Mouse (Mus musculus) intestine, embryonic 16.5 days (tissue): ENCODE results near the gene Amhr2. TPM values are rescaled to one million over a fixed set of nuclear protein-coding genes. Genes with fewer than 3 reads are reported as not detected.

ENCODE experiments used
- ATAC-seq: fragments of 200-750 bp; cut with Nextera tagmentation; 2 replicates; pipeline ENCODE4 v1.8.0; 2017; ENCODE audit warnings: moderate TSS enrichment, moderate library complexity
- H3K27ac ChIP-seq: fragments of 300-500 bp; sonication (generic); 2 replicates; pipeline ENCODE4 v1.5.1; 2014; ENCODE audit warnings: mild to moderate bottlenecking, low read length
- H3K27me3 ChIP-seq: fragments of 300-500 bp; sonication (generic); replicated peaks from 2 replicates; pipeline ENCODE4 v1.6.1; 2014; ENCODE audit warnings: low read length, control low read depth, mixed read lengths; ENCODE audit not compliant: control insufficient read depth, insufficient read depth
- H3K36me3 ChIP-seq: fragments of 300-500 bp; sonication (generic); 2 replicates; pipeline ENCODE4 v1.6.1; 2014; ENCODE audit warnings: low read length, control low read depth; ENCODE audit not compliant: control insufficient read depth, insufficient read depth
- H3K4me1 ChIP-seq: fragments of 300-500 bp; sonication (generic); 2 replicates; pipeline ENCODE4 v1.6.1; 2014; ENCODE audit warnings: low read length, control low read depth, mixed read lengths; ENCODE audit not compliant: control insufficient read depth, insufficient read depth
- H3K4me2 ChIP-seq: fragments of 300-500 bp; sonication (generic); 2 replicates; pipeline ENCODE4 v1.6.1; 2014; ENCODE audit warnings: low read depth, low read length, control low read depth
- H3K4me3 ChIP-seq: fragments of 300-500 bp; sonication (generic); 2 replicates; pipeline ENCODE4 v1.5.1; 2014; ENCODE audit warnings: mild to moderate bottlenecking, low read length
- H3K9ac ChIP-seq: fragments of 300-500 bp; sonication (generic); 2 replicates; pipeline ENCODE4 v1.6.1; 2014; ENCODE audit warnings: low read depth, low read length
- H3K9me3 ChIP-seq: fragments of 300-500 bp; sonication (generic); 2 replicates; pipeline ENCODE4 v1.6.1; 2016; ENCODE audit warnings: low read length, control low read depth; ENCODE audit not compliant: control insufficient read depth
- WGBS: fragments of 180-500 bp; shearing (Covaris S2); extraction: QIAGEN DNeasy Blood & Tissue Kit; methylation state at CpG from one replicate; pipeline ENCODE4 v1.1.7; 2014; 5-methylcytosine and 5-hydroxymethylcytosine counted together
- polyA plus RNA-seq: library from polyadenylated mRNA; unstranded; fragments of >200 nt; fragmentation: Nextera tagmentation; extraction: Ambion mirVana; gene quantifications from 2 replicates; pipeline ENCODE4 v1.2.1, GENCODE M21; 2015

Gene Amhr2
- polyA plus RNA-seq, 1 experiment from 2014 or later = 0.88 TPM

GRCm38 (mm10) chr15:102451666-102452430 lies 6.7 kb downstream of the Amhr2 start:
- H3K9me3 ChIP-seq = no peaks in the 10 kb centered on the region
- H3K36me3 ChIP-seq = no peaks in the 10 kb centered on the region
- H3K4me1 ChIP-seq = no peaks in the 10 kb centered on the region
- H3K27ac ChIP-seq = no peak overlapping the region
- ATAC-seq = no peak
- WGBS = 75% methylated on average over 26 of the region's 26 CpGs
- H3K4me2 ChIP-seq = no peak overlapping the region
- H3K4me3 ChIP-seq = no peak overlapping the region
- H3K27me3 ChIP-seq = no peaks in the 10 kb centered on the region
- H3K9ac ChIP-seq = no peak overlapping the region

- H3K4me2 ChIP-seq = no peak overlapping the region
- H3K4me1 ChIP-seq = peaks cover 10% of the 10 kb centered on the region
- no peak overlapping the region for H3K27ac ChIP-seq
- no peaks in the 10 kb centered on the region for H3K9me3 ChIP-seq
- 42% methylated on average over 6 of the region's 6 CpGs for WGBS
- ATAC-seq = no peak
- H3K4me3 ChIP-seq = no peak overlapping the region
- H3K27me3 ChIP-seq = no peaks in the 10 kb centered on the region
- no peak overlapping the region for H3K9ac ChIP-seq
- H3K36me3 ChIP-seq = no peaks in the 10 kb centered on the region
Measured at GRCm38 (mm10) chr15:102455993-102456392, 10.8 kb downstream of the Amhr2 start.

- no peak overlapping the region for H3K9ac ChIP-seq
- H3K9me3 ChIP-seq = no peaks in the 10 kb centered on the region
- peak overlapping the region; percentile 60 for H3K4me2 ChIP-seq
- peak; percentile 7; the same call in 1 of the 2 replicates for ATAC-seq
- WGBS = 75% methylated on average over 5 of the region's 5 CpGs
- H3K4me3 ChIP-seq = peak overlapping the region; percentile 62
- no peaks in the 10 kb centered on the region for H3K27me3 ChIP-seq
- peak overlapping the region; percentile 20; the same call in 1 of the 2 replicates for H3K27ac ChIP-seq
- peaks cover 14% of the 10 kb centered on the region for H3K4me1 ChIP-seq
- H3K36me3 ChIP-seq = no peaks in the 10 kb centered on the region
Measured at GRCm38 (mm10) chr15:102458050-102458736, 13.0 kb downstream of the Amhr2 start.

- Histone ChIP-seq H3K4me3 (peak within 1 kb of the TSS; percentile 62), H3K9ac (peak within 1 kb of the TSS; percentile 71), H3K27ac (peak within 1 kb of the TSS; percentile 65), H3K9me3 (no peaks in the 10 kb centered on the region), H3K4me2 (peak within 1 kb of the TSS; percentile 60), H3K4me1 (peaks cover 14% of the 10 kb centered on the region), H3K36me3 (no peaks in the 10 kb centered on the region), H3K27me3 (no peaks in the 10 kb centered on the region)
- WGBS = under 1% methylated on average over 19 of the region's 19 CpGs
- peak; percentile 95 for ATAC-seq
Measured at GRCm38 (mm10) chr15:102458904-102459317, 13.7 kb downstream of the Amhr2 start, which contains the start of gene Prr13. Prr13 (plus strand) TSS chr15:102459028.

GRCm38 (mm10) chr15:102459381-102459780 lies 14.2 kb downstream of the Amhr2 start:
- Histone ChIP-seq H3K27ac (peak overlapping the region; percentile 65), H3K36me3 (no peaks in the 10 kb centered on the region), H3K27me3 (no peaks in the 10 kb centered on the region), H3K4me2 (peak overlapping the region; percentile 60), H3K4me3 (peak overlapping the region; percentile 62), H3K4me1 (peaks cover 14% of the 10 kb centered on the region), H3K9me3 (no peaks in the 10 kb centered on the region), H3K9ac (peak overlapping the region; percentile 71)
- WGBS = 24% methylated on average over 6 of the region's 6 CpGs
- ATAC-seq = peak; percentile 67

GRCm38 (mm10) chr15:102459847-102460246 lies 14.7 kb downstream of the Amhr2 start:
- peak; percentile 24 for ATAC-seq

GRCm38 (mm10) chr15:102460409-102460808 lies 15.2 kb downstream of the Amhr2 start:
- no peak for ATAC-seq
- Histone ChIP-seq H3K4me2 (peak overlapping the region; percentile 60), H3K9ac (peak overlapping the region; percentile 50; the same call in 1 of the 2 replicates), H3K27me3 (no peaks in the 10 kb centered on the region), H3K36me3 (no peaks in the 10 kb centered on the region), H3K27ac (peak overlapping the region; percentile 50; the same call in 1 of the 2 replicates), H3K9me3 (no peaks in the 10 kb centered on the region), H3K4me1 (peaks cover 14% of the 10 kb centered on the region), H3K4me3 (peak overlapping the region; percentile 62)
- WGBS = 81% methylated on average over 12 of the region's 12 CpGs

More at GRCm38 (mm10) chr15:102459847-102460246, 14.7 kb downstream of the Amhr2 start:
- Histone ChIP-seq H3K27me3 (no peaks in the 10 kb centered on the region), H3K9me3 (no peaks in the 10 kb centered on the region), H3K4me1 (peaks cover 14% of the 10 kb centered on the region), H3K4me3 (peak overlapping the region; percentile 62), H3K36me3 (no peaks in the 10 kb centered on the region), H3K27ac (peak overlapping the region; percentile 50; the same call in 1 of the 2 replicates), H3K9ac (0 out of 2 replicates have a peak overlapping the region, but pooled peaks have one; percentile 50), H3K4me2 (peak overlapping the region; percentile 60)
- 48% methylated on average over 5 of the region's 5 CpGs for WGBS

GRCm38 (mm10) chr15:102460971-102461370 lies 15.8 kb downstream of the Amhr2 start:
- H3K27ac ChIP-seq = peak overlapping the region; percentile 50; the same call in 1 of the 2 replicates
- 55% methylated on average over 4 of the region's 4 CpGs for WGBS
- no peak for ATAC-seq

GRCm38 (mm10) chr15:102461430-102462075 lies 16.4 kb downstream of the Amhr2 start:
- H3K9ac ChIP-seq = no peak overlapping the region
- H3K27me3 ChIP-seq = no peaks in the 10 kb centered on the region
- H3K4me2 ChIP-seq = peak overlapping the region; percentile 60
- no peak overlapping the region for H3K27ac ChIP-seq
- 68% methylated on average over 9 of the region's 9 CpGs for WGBS
- 0 out of 2 replicates have a peak overlapping the region, but pooled peaks have one; percentile 2 for H3K4me3 ChIP-seq
- H3K4me1 ChIP-seq = peaks cover 14% of the 10 kb centered on the region
- no peaks in the 10 kb centered on the region for H3K9me3 ChIP-seq
- ATAC-seq = no peak
- H3K36me3 ChIP-seq = no peaks in the 10 kb centered on the region

More at GRCm38 (mm10) chr15:102460971-102461370, 15.8 kb downstream of the Amhr2 start:
- H3K36me3 ChIP-seq = no peaks in the 10 kb centered on the region
- no peak overlapping the region; the same call in 1 of the 2 replicates for H3K9ac ChIP-seq
- no peaks in the 10 kb centered on the region for H3K9me3 ChIP-seq
- no peaks in the 10 kb centered on the region for H3K27me3 ChIP-seq
- H3K4me1 ChIP-seq = peaks cover 14% of the 10 kb centered on the region
- H3K4me3 ChIP-seq = peak overlapping the region; percentile 2; the same call in 1 of the 2 replicates
- peak overlapping the region; percentile 60; the same call in 1 of the 2 replicates for H3K4me2 ChIP-seq
